Mouse (Mus musculus): ENCODE measurements around the gene Ccdc171.
"Not testable (repeated sequence)": the region's sequence is repeated elsewhere in the genome, so short reads cannot be mapped to it uniquely, and the experiment has no call there.

Gene Ccdc171

DNA sequence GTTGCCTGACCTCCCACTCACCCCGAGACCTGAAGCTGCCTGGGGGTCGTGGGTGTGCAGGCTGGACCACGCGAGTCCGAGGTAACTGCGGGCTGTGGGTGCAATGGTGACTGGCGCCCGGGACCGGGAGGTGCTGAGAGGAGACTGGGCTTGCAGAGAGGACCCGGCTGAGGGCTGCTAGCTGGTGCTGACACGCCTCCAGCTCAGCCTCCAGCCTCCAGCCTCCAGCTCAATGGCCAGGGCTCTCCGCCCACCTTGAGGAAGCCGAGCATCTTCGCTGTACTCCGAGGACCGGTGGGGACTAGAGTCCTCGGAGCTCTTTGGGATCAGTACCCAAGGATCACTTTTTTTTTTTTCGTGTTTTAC lies 328 bp downstream of the Ccdc171 start:
- in situ Hi-C loops (cut with MseI, MboI): no loop called here

DNA sequence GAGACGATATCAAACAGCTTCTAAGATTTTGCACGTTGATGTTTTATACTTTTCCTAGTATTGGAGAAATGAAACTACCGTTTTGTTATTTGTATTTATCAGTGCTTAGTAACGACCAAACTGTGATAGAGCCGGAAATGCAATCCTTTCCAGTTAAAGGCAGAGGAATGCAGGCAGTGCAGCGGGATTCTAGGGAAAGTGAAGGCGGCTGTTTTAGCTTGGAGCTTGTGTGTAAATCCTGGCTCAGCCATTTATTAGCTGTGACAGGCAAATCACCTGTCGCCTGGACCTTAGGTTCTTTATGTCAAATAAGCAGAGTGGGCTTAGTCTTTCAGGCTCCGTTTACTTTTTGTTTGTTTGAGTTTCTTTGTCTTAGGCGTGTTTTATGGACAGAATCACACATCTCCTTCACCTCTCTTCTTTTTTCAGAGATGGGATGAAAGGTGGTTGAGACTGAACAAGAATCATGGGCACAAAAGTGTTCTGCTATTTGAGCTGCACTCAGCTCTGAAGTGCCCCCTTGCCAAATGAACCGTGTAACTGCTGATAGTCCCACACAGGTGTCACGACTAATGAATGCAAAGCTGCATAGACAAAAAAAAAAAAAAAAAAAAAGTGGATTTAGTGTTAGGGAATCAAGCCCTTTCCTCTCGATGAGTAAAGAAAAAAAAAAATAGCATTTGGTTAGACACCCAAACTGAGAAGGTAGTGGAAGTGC lies 1.1 kb downstream of the Ccdc171 start:
- in situ Hi-C loops (cut with MseI, MboI): no loop called here

DNA sequence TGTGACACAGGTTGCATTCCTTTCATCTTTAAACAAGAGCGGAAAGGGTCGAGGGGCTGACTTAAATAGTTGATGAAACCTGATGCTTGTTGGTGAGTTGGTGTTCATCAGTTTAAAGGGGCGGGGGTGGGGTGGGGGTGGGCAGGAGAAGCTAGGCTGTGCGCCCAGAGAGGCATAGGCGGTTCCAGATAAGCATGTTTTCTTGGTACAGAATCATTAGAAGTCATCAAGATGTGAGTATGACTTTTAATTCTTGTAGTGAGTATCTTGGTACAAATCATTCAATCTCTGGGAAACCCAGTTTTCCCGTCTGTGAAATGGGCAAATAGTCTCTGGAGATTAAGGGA lies 1.6 kb downstream of the Ccdc171 start:
- in situ Hi-C loops (cut with MseI, MboI): no loop called here

DNA sequence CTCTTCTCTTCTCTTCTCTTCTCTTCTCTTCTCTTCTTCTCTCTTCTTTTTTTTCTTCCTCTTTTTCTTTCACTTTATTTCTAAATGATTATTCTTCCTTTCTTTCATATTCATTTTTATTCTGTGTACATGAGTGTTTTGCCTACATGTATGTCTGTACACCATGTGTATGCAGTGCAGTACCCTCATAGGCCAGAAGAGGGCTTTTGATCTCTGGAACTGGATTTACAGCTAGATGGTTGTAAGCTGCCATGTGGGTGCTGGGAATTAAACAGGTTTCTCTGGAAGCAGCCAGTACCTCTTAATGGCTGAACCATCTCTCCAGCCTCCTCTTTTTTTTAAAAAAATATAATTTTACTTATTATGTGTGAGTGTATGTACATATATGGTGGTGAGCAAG lies 2.6 kb downstream of the Ccdc171 start:
- in situ Hi-C loops (cut with MseI, MboI): no loop called here

DNA sequence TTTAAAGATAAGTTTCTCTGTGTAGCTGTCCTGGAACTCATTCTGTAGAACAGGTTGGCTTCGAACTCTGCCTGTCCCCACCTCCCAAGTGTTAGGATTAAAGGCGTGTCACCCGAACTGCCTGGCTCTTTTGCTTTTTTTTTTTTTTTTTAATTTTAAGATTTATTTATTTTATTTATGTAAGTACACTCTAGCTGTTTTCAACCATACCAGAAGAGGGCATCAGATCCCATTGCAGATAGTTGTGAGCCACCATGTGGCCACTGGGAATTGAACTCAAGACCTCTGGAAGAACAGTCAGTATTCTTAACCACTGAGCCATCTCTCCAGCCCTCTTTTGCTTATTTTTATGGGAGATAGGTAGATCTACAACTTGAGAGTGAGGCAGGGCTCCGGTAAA lies 4.7 kb downstream of the Ccdc171 start:
- in situ Hi-C loops (cut with MseI, MboI): not testable (repeated sequence)

DNA sequence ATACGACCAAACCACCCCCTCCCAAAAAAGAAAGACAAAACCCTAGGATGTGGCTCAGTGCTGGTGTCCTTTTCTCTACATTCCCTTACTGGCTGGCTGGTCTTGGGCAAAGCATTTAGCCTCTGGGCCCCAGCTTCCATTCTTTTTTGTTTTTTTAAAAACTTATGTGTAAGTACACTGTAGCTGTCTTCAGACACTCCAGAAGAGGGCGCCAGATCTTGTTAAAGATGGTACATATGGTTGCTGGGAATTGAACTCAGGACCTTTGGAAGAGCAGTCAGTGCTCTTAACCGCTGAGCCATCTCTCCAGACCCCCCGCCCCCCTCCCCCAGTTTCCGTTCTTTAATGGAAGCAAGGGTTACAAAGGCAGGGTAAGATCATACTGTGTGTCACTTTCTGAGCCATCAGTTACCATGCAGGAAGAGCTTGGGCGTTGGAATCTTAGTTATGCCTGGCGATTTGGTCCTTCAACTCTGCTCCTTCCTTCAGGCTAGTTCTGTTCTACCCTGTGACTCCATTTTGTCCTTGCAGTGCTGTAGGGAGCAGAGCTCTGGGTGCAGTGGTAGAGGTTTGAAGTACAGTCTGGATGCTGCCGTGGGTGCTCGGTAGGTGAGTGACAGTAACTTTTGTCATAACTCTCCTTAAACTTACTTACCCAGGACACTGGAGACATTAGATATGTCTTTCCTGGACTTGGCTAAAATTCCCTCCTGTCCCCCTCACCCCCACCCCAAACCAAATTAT lies 8.0 kb downstream of the Ccdc171 start:
- in situ Hi-C loops (cut with MseI, MboI): no loop called here

DNA sequence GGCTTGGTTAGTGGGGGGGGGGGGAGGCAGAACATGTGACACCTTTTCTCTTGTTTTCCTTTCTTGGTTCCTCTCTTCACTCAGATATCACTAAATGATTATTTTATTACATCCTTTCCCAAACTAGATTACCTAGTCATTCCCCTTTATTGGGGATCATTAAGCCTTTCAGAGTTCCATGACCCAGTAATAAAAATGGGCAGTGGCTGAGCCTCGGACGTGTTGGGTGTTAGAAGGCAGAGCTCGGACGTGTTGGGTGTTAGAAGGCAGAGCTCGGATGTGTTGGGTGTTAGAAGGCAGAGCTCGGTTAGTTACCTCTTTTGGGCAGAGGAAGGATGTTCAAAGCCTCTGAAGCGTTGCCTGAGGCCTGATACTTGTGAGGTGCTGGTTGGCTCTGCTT lies 8.7 kb downstream of the Ccdc171 start:
- in situ Hi-C loops (cut with MseI, MboI): no loop called here

DNA sequence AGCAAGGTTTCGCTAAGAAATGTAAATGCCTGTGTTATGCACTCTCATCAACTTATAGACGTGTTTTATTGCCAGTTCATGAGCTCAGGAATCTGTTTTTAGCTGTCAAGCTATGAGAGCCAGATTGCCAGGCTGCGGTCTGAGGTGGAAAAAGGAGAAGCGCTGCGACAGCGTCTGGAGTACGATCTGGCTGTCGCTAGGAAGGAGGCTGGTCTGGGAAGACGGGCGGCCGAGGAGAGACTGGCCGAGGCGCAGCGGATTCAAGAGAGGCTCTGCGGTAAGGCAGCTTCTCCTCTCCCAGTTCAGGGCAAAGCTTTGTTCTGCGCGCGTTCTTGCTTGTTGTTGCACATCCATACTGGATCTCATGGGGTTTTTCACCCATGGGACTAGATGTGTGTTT lies 24.2 kb downstream of the Ccdc171 start:
- in situ Hi-C loops (cut with MseI, MboI): no loop called here

DNA sequence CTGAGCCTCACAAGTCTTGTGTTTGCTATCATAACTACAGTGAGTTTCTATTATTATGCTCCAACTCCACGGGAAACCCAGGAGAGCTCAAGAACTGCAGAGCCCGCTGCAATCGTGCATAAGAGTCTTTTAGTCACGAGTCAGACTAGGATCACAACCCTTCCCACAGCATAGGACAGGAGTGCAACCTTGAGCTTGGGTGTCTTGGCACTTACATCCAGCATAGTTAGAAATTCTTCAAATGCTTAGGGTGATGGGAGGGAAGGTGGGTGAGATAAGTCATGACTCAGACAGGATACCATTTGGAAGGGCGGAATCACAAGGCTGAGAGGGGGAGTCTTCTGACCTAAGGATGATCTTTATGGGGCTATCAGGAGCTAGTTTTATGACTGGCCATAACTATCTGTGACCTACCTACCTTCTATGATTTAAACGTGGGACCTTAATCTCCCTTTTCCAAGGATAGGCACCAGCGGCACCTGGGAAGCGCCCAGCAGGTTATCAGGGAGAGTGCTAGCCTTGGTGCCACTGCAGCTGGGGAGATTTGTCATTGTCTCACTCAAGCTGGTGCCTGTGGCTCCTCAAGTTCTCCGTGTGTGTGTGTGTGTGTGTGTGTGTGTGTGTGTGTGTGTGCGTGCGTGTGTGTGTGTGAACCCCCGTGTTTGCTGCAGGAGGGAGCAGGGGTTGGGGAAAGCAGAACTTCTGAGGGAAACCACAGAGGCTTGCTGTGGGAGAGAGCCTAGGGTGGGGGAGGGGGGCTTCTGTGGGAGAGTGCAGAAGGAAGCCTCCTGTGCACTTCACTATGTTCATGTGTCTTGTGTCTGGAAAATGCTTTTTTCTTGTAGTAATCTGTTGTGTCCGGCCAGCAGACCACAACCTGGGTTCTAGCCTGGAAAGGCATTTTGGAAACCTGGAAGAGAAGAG lies 42.1 kb downstream of the Ccdc171 start:
- in situ Hi-C loops (cut with MseI, MboI): no loop called here

DNA sequence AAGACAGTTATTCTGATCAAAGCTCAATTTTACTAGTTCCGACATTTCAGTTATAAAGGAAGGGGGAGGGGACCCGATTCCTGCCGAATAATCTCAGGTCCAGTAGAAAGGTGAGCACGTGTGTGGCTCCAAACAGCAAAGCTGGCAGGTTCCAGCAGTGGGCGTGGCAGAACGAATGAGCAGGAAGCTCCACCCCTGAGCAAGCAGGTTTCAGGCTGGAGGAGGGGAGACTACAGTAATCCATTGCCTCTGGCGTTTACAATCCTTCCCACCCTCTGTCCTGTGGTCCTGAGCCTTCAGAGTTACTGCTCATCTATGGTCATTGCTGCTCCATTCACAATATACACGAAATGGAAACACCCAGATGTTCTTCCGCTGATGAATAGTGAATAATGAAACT lies 42.8 kb downstream of the Ccdc171 start:
- in situ Hi-C loops (cut with MseI, MboI): not testable (repeated sequence)

DNA sequence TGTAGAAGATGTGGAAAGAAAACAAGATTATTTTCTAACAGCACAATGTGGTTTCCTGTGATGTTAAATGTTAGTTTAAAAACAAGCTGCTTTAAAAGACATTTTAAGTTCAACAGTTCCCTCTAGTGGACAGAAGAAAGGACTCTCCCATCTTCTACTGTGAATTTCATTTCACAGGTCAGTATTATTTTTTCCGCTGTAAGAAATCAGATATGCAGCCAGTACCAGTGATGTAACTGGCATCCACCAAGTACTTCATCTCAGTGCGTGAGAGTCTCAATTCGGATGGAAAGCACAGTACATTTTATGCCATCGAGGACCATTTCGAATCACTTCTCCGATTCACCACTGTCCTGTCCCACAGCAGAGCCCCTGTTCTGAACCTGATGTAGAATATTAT lies 45.2 kb downstream of the Ccdc171 start:
- in situ Hi-C loops (cut with MseI, MboI): no loop called here

DNA sequence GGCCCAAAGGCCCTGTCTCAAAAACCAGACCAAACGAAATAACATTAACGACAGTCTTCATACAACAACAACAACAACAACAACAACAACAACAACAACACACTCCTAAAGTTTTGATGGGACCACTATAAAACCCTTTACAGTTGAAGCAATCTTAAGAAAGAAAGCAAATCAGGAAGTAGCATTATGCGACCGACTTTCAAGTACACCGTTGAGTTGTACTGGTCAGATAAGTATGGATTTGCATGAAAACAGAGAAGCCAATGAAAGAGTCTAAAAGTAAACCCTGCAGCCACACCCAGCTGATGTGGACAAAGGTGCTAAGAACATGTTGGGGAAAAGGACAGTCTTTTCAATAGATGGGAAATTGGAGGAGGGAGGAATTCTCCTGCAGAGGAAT lies 45.7 kb downstream of the Ccdc171 start:
- in situ Hi-C loops (cut with MseI, MboI): no loop called here

DNA sequence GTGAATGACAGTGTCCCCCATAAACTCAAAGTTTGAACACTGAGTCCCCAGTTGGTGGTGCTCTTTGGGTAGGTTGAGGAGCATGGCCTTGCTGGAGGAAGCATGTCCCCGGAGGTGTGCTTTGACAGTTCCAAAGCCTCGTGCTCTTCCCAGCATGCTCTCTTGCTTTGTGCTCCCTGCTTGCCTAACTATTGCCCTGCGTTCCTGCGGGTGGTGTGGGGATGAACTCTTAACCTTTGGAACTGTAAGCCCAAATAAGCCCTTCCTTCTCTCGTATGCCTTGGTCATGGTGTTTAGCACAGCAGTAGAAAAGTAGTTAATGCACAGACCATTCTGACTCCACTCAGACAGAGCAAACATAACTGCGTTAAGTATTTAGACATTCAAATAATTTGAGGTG lies 47.2 kb downstream of the Ccdc171 start:
- in situ Hi-C loops (cut with MseI, MboI): no loop called here

DNA sequence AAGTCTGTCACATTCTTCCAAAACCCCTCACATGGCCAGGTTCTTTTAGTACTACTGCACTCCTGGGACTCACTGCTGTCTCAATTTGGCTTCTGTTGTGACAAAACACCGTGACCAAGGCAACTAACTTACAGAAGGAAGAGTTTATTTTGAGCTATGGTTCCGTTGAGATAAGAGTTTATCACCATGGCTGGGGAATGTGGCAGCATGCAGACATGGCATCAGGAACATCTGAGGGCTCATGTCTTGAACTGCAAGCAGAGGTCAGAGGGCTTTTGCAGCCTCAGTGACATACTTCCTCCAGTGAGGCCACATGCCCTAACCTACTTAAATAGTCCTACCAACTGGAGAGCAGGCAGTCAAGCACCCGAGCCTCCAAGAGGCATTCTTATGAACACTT lies 51.0 kb downstream of the Ccdc171 start:
- in situ Hi-C loops (cut with MseI, MboI): no loop called here

DNA sequence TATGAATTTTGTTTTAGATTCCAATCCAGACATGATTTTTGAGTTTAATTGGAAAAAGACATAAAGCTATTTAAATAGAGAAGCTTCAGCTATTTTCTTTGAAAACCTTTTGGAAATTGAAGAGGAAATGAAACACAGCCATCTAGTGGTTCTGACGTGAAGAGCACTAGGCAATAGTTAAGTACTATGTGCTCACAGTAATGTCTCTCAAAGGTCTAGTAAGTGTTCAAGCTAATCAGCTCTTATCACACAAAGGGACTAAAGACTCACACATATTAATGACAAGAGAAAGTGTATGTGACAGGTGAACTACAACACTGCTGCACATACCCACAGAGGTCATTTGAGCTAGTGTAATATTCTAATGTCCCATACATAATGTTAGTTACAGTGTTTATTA lies 54.8 kb downstream of the Ccdc171 start:
- in situ Hi-C loops (cut with MseI, MboI): no loop called here

DNA sequence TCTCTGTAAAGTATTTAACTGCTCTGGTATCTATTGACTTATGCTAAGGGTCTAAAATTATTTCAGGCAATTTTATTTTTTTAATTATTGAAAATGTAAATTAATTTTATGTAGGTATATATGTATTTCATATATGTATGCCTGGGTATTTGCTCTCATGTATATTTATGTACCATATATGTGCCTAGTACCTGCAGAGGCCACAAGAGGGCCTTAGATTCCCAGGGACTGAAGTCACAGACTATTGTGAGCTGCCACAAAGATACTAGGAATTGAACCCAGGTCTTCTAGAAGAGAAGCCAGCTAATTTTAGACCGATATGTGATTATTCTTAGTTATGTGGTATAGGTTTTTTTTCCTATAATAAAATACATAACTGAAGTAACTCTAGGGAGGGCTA lies 62.2 kb downstream of the Ccdc171 start:
- in situ Hi-C loops (cut with MseI, MboI): no loop called here

DNA sequence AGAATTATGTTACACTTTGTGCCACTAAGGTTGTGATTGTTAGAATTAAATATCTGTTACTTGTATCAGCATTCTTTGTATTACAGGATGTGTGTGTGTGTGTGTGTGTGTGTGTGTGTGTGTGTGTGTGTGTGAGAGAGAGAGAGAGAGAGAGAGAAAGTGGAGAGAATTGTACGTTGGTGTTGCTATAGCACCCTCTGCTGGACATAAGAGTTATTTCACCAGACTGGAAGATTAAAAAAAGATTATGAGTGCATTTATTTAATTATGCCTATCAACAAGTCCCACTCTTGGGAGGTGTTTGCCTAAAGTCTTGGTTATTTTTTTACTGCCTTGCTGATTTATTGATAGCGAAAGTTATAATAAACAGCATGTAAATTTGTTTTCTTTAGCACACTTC lies 71.1 kb downstream of the Ccdc171 start:
- in situ Hi-C loops (cut with MseI, MboI): no loop called here

DNA sequence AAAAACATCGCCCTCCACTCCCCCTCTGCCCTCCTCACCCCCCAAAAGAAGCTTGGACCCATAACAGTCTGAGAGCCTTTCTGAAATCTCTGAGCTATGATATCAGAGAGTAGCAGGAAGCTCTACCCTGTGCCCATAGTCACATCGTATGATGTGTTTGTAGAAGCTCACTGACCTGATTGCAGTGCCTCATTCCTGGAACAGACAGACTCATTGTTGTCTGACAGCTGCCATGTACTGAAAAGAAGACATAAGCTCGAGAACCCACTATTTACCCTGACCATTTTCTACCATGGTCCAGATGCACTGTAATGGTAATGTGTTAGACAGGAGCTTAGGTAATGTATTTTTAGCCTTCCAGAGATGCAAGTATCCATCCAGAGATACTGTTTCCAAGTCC lies 85.8 kb downstream of the Ccdc171 start:
- in situ Hi-C loops (cut with MseI, MboI): no loop called here

DNA sequence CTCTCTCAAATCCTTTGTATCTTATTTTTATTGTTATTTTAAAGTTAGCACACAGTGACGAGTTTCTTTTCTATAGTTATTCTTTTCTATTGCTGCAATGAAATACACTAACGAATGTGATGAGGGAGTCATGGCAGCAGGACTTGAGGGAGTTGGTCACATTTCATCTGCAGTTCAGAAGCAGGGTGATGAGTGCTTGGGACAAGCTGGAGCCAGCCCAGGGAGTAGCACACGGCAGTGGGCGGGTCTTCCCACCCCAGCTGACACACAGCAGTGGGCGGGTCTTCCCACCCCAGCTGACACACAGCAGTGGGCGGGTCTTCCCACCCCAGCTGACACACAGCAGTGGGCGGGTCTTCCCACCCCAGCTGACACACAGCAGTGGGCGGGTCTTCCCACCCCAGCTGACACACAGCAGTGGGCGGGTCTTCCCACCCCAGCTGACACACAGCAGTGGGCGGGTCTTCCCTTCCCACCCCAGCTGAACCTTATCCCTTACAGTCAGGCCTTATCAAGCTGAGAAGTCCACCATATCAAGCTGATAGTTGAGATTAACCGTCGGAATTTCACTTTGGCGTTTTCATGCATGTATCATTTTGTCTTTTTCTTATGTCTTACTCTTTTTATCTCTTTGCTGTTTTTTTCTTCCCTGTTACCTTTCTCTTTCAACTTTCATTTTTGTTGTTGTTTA lies 97.8 kb downstream of the Ccdc171 start:
- in situ Hi-C loops (cut with MseI, MboI): not testable (repeated sequence)

DNA sequence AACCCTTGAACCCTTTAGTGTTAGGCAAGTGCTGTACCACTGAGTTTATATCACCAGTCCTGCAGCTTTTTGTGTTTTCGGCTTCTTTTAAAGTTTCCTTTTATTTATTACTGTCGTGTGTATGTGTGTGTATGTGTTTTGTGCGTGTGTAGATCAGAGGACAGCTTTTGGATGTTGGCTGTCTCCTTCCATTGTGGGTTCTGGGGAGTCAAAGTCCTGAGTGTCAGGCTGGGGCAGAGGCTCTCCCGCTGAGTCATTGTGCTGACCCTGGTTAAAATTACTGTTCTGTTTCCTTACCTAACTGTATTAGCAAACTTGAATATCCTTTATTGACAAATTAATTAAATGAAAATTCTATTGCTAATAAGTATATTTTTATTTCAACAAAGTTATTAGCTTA lies 98.4 kb downstream of the Ccdc171 start:
- in situ Hi-C loops (cut with MseI, MboI): no loop called here

DNA sequence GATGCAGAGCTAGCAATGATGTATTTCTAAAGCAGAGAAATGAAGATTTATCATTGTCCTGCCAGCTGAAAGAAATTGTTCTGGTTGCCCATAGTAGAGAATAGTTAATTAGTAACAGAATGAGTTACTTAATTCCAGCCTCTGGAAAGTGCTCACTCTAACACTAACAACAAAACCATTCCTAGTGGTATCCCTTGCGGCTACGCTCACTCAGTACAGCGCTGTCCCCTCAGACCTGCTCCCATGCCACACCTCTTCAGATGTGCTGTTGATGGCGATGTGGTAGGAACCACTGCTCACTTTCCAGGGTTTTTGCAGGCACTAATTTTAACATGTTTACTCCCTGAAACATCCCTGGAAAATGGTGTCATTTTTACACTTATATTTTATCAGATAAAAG lies 126.1 kb downstream of the Ccdc171 start:
- in situ Hi-C loops (cut with MseI, MboI): no loop called here

DNA sequence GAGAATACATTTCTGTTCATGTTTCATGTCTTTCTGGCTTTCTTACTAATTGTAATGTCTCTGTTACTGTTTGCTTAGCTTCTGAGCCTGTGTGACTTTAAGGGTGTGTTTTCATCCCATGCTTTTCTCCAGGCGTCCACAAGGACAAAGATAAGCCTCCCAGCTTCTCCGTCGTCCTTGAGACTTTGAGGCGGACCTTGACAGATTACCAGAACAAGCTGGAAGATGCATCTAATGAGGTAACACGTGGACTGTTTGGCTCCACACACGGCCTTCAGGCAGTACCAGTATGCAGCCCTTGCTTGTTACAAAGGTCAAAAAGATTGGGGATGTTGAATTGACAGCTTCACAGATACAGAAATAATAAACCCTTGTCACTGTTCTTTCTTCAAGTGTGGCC lies 130.1 kb downstream of the Ccdc171 start:
- in situ Hi-C loops (cut with MseI, MboI): no loop called here
